Mouse (Mus musculus) A20 (cell line): ENCODE measurements at regions not wholly inside any gene's neighbourhood (a gene's known extent, or its start where the extent isn't known, plus 50 kb on each side); places are given as distances from the start of the nearest gene placed in this dataset.

Source experiments
- DNase-seq: peaks from one replicate; pipeline ENCODE4 v3.0.0-alpha.2; 2011; ENCODE audit warnings: low read depth, low spot score

- peak; percentile 25 for DNase-seq
Observed at GRCm38 (mm10) chr13:44133436-44133835, 348.9 kb downstream of the Cd83 start.

DNA sequence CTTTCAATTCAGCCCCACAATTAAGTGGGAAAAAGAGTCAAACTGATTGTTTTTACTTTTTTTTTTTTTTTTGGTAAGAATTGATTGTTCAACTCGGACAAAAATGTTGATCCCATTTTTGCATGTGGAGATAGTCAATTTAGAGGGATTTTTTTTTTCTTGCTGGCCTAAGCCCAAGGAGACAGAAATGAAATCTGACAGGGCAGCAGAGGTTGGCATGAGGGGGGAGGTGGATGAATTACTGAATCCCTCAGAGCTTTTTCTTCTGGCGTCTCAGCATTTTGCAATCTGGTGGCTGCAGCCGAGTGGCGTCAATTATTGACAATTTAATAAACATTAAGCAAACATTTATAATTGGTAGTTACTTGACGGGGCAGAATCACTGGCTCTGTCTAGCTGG is 356.6 kb downstream of the Cd83 start:
- DNase-seq, result no peak

GRCm38 (mm10) chr13:44145441-44145840 is 360.9 kb downstream of the Cd83 start:
- no peak for DNase-seq

DNA sequence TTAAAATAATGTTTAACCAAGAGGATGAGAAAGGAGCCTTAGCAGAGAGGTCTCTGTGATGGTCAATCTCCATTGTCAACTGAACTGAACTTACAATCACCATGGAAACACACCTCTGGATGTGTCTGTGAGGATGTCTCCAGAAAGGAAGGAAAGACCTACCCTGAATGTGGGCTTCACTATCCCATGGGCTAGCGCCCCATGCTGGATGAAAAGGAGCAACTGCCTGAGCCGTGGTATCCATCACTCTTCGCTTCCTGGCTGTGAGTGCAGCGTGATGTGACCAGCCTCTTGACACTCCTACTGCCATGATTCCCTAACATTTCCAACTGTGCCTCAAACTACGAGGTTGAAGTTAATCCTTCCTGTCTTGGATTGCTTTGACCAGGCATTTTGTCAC is 363.3 kb downstream of the Cd83 start:
- no peak for DNase-seq

- DNase-seq, result no peak
Observed at GRCm38 (mm10) chr13:44149499-44149898, 364.9 kb downstream of the Cd83 start.

DNA sequence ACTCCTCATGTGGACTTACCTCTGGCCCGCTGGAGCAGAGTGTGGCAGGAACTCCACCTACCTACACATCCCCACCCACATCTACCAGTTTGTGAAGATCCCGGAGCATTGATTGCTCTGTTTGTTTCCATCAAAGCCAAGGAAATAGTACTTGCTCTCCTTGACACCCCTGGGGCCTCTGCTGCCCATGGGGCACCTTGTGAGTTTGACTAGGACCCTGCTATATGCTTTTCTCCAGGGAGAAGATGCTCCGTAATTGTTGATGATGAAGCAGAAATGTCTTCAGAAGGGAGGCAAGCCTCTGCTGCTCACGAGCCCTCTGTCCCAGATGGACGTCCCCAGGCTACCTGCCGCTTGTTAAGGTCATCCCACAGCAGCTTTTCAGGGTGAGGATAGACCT is 367.0 kb downstream of the Cd83 start:
- no peak for DNase-seq

- DNase-seq, result no peak
Observed at GRCm38 (mm10) chr13:44152806-44153613, 368.4 kb downstream of the Cd83 start.

GRCm38 (mm10) chr13:44153784-44154183 is 369.2 kb downstream of the Cd83 start:
- DNase-seq, result no peak

- no peak for DNase-seq
Observed at GRCm38 (mm10) chr13:44155956-44156355, 371.4 kb downstream of the Cd83 start.

DNA sequence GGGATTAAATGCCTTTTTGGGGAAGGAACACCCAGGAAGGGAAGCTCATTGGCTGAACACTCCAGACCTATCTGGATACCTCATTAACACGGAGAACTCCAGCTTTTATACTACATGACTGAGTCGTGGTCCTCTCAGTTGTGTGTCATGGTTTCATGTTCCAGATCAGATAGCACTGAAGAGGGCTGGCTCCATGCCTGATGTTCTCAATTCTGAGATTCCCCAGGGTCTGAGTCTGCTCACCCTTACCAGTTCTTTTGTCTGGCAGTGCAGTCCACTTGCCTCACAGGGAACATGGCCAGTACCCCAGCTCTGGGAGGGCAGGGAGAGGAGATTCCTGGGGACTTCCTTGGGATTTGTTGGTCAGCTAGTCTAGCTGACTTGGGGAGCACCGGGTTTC is 372.0 kb downstream of the Cd83 start:
- DNase-seq, result no peak

DNA sequence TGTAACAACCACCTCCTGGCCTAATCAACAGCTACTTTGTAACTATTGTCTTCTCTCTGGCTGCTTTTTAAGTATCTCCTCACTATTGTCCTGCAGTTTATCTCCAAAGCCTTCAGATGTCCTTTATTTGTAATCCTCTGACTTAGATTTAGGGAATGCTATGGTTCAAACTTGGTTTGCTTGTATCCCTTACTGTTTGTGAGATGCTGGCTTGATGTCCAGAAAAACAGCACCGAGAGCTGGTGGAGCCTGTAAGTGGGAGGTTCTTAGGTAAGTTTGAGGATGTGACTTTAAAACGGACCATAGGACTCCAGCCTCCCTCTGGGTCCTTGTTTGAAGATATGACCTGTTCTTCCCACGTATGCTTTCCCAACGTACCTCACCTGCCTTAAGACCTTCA is 372.7 kb downstream of the Cd83 start:
- DNase-seq, result no peak

- no peak for DNase-seq
Observed at GRCm38 (mm10) chr13:44158364-44158763, 373.8 kb downstream of the Cd83 start.

DNA sequence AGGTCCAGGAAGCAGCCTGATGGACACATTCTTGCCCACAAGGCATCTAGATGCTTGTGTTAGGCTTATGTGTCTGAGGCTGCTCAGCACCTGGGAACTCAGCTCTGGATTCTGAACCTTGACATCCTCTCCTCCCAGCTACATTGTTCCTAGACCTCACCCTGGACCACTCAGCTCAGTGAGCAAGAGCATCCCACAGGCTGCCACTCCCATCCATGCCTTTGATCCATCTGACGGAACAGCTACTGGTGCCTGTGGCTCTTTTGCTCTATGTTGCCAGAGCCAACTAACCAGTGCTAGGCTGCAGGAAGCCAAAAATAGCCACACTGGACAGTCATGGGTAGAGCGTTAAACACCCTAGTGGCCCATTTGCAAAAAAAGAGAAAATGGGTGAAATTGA is 374.8 kb downstream of the Cd83 start:
- DNase-seq, result no peak

DNA sequence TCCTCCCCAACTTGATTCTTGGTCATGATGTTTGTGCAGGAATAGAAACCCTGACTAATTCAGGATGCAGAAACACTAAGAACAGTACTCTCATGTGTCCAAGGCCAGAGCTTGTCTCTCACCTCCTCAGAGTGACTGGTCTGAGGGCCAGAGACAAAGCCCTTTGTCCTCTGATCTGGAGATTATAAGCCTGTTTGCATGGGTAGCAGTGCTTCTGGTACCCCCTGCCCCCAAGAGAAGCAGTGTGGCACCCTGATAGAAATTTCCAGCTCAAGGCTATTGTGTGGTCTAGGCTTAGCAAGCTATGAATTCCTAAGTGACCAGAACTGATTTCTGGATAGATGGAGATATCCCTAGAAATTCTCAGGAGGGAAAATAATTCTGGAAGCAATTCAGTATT is 380.2 kb downstream of the Cd83 start:
- no peak for DNase-seq

DNA sequence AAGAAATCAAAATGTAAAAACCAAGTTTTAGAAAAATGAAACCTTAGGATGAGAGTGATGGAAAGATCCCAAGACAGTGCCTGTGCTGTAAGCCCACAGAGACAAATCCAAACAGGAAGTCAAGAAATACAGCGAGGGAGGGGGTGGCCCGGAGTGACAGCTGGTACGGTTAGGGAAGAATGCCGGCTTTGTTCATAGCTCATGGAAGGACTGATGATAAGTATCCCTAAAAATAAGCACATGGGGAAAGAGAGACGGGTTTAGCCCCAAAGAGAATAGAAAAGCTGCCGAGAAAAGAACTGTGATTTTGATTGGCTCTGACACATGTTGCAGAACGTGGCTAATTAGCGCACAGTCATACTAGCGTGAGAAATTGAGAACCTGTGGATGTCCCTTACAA is 382.6 kb downstream of the Cd83 start:
- DNase-seq, result no peak

DNA sequence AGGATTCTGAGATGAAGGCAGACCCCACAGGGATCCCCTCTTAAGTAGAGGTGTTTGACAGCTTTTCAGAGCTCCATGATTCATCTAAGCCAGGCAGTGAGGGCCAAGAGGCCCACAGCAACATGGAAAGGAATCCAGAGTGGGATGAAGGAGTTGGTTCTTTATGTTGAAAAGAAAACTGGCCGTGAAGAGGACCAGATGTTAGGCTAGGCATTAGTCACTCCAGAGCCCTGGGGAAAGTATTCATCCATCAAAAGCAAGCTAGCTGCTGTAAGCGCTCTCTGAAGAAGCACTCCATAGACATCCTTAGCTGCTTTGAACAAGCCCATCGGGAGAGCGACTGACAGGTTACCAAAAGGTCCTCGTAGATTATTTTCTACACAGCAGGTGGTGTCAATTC is 383.6 kb downstream of the Cd83 start:
- no peak for DNase-seq

GRCm38 (mm10) chr13:44171639-44172038 is 387.1 kb downstream of the Cd83 start:
- no peak for DNase-seq

DNA sequence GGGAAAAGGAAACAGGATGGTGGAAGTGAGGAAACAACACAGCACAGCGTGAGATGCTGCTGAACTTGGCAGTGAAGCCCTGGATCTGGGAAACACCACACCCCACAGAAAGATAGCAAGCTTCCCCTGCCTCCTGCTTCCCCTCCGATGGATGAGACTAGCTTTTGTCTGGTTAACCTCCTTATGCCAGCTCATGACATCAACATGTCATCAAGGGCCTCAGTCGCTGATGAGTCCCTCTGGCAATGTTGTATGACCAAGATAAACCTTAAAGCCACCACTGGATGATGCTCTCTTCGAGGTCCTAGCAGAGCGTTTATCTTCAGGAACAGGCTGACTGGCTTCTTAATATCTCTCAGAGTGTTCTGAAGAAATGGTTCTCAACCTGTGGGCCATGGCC is 388.1 kb downstream of the Cd83 start:
- no peak for DNase-seq

DNA sequence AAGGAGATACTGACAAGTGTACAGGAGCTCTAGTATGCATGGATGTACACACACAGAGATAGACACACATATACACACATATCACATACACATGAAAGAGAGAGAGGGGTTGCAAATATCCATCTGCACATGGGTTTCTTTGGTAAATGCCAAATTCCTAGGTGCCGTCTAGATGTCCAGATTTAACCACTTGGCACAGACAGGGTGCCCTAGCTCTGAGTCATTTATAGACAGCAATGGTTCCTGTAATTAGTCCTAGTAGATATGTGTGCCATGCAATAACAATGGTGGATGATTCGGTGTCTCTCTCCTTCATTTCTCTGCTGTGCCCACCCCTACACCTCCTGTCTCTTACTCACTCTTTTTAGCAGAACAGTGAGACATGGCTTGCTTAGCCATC is 389.7 kb downstream of the Cd83 start:
- no peak for DNase-seq

GRCm38 (mm10) chr13:44175300-44176036 is 390.9 kb downstream of the Cd83 start:
- DNase-seq, result no peak

DNA sequence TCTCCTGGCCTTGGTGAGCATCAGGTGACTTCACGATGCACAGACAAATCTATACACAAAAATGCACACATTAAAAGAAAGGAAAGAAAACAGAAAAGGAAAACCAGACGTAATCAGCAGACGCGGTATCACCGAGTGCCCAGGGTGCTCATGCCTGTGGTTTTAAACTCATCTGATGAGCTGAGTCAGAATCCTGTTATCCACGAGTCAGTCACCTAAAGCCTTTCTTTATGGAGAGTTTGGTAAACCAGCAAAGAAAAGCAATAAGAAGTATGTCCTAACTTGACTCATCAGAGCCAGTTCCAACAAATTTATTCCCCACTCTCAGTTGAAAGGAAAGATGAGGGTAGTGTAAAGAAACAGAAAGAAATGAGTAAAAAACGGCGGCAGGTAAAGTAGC is 391.5 kb downstream of the Cd83 start:
- DNase-seq, result no peak

- DNase-seq, result no peak
Observed at GRCm38 (mm10) chr13:44178006-44178405, 393.4 kb downstream of the Cd83 start.

DNA sequence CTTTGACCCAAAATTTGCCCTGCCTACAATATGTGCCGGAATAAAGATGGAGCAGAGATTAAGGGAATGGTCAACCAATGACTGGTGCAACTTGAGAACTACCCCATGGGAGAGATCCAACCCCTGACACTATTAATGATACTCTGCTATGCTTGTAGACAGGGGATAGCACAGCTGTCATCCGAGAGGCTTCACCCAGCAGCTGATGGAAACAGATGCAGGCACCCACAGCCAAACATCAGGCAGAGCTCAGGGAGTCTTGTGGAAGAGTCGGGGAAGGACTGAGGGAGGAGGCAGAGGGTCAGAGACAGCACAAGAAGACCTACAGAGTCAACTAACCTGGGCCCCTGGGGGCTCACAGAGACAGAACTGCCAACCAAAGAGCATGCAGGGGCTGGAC is 395.8 kb downstream of the Cd83 start:
- no peak for DNase-seq
